Comparison of ENCODE assay signal across 12 mouse cellular contexts in the genomic region with DNA sequence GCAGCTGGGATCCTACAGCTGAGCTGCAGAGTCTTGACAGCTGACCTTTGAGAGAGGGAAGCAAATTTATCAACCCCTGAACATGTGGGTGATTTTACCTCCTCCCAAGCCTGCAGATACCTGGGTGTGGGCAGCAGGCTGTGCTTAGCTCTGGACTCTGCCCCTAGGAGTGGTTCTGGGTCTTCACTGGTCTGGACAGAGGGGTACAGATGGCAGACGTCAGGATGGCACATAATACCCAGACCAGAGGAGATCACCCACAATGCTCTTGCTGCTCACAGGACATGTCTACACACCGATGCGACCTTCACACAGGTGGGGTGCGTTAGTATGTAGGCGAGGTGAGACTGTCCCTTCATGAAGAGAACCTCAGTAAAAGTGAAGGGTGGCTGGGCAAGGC. TPM values are rescaled to one million over a fixed set of nuclear protein-coding genes. Genes with fewer than 3 reads are reported as not detected.
A peak's percentile ranks its signal among the peaks of the same experiment; 100 is the strongest.
DNase-seq lines count a peak whose midpoint lies in the region; ATAC-seq and TF ChIP-seq lines count a peak whose summit lies in the region.
"Had no signal": no experiment of that assay in that cellular context is flagged by ENCODE, and none has a peak within 500 bp of the region (broad histone marks: within the 10 kb centered on the region; RNA-seq: fewer than 3 reads in every experiment).

No protein-coding gene starts in this region.

- H3K4me2 ChIP-seq in forebrain, embryonic 12.5 days = 0 out of 2 replicates have a peak overlapping the region, but pooled peaks have one; percentile 98
- H3K4me2 ChIP-seq in forebrain, embryonic 11.5 days (ENCODE audit: low read depth, low read length, severe bottlenecking) = no peak overlapping the region
- H3K4me2 ChIP-seq in liver, embryonic 12.5 days = 0 out of 2 replicates have a peak overlapping the region, but pooled peaks have one; percentile 99
- H3K4me2 ChIP-seq in liver, postnatal 0 days (ENCODE audit: low read depth, low read length) = no peak overlapping the region
- H3K4me2 ChIP-seq in forebrain, embryonic 14.5 days (ENCODE audit: low read length) = 0 out of 2 replicates have a peak overlapping the region, but pooled peaks have one; percentile 94
- no peak overlapping the region for H3K4me2 ChIP-seq in myocyte (ENCODE audit: low read depth)

- H3ac ChIP-seq in myocyte (ENCODE audit: control insufficient read depth, insufficient read length) = no peak overlapping the region

- no peaks in the 10 kb centered on the region for H3K9me3 ChIP-seq in forebrain, embryonic 12.5 days
- H3K9me3 ChIP-seq in forebrain, embryonic 11.5 days (ENCODE audit: control insufficient read depth, low read length) = no peaks in the 10 kb centered on the region
- H3K9me3 ChIP-seq in liver, embryonic 12.5 days (replicated peaks) = no peaks in the 10 kb centered on the region
- no peaks in the 10 kb centered on the region for H3K9me3 ChIP-seq in liver, postnatal 0 days (ENCODE audit: low read length)
- H3K9me3 ChIP-seq in forebrain, embryonic 14.5 days (replicated peaks; ENCODE audit: control insufficient read depth, low read length) = no peaks in the 10 kb centered on the region

- no peaks in the 10 kb centered on the region for H3K27me3 ChIP-seq in forebrain, embryonic 12.5 days
- H3K27me3 ChIP-seq in forebrain, embryonic 11.5 days (ENCODE audit: control insufficient read depth, insufficient read depth, low read length) = no peaks in the 10 kb centered on the region
- no peaks in the 10 kb centered on the region for H3K27me3 ChIP-seq in liver, embryonic 12.5 days (replicated peaks)
- no peaks in the 10 kb centered on the region for H3K27me3 ChIP-seq in liver, postnatal 0 days (ENCODE audit: insufficient read depth, low read length)
- no peaks in the 10 kb centered on the region for H3K27me3 ChIP-seq in forebrain, embryonic 14.5 days (replicated peaks; ENCODE audit: control insufficient read depth, insufficient read depth, low read length)
- no peaks in the 10 kb centered on the region for H3K27me3 ChIP-seq in myocyte (ENCODE audit: control insufficient read depth, insufficient read depth, insufficient read length)

- no peak for TF ChIP-seq CTCF in liver, postnatal 0 days (IDR thresholded peaks at IDR 0.05; ENCODE audit: low read depth)

- no peak for DNase-seq in forebrain, embryonic 11.5 days (ENCODE audit: low spot score)
- DNase-seq in liver, postnatal 0 days = no peak
- no peak for DNase-seq in forebrain, embryonic 14.5 days (ENCODE audit: low spot score)
- no peak for DNase-seq in cerebellum, adult 8-10 months
- no peak for DNase-seq in layer of hippocampus, postnatal 25 days (ENCODE audit: extremely low spot score in 1 of 2, low spot score in 1 of 2)

- WGBS in forebrain, embryonic 12.5 days = 88% methylated on average over 5 of the region's 5 CpGs
- 87% methylated on average over 5 of the region's 5 CpGs for WGBS in forebrain, embryonic 11.5 days
- WGBS in liver, embryonic 12.5 days (ENCODE audit: insufficient replicate concordance) = 84% methylated on average over 5 of the region's 5 CpGs
- 90% methylated on average over 5 of the region's 5 CpGs for WGBS in liver, postnatal 0 days (ENCODE audit: insufficient replicate concordance)
- 90% methylated on average over 5 of the region's 5 CpGs for WGBS in forebrain, embryonic 14.5 days

- no peak overlapping the region for H3K9ac ChIP-seq in forebrain, embryonic 12.5 days
- no peak overlapping the region; the same call in 1 of the 2 replicates for H3K9ac ChIP-seq in forebrain, embryonic 11.5 days (ENCODE audit: low read length)
- no peak overlapping the region for H3K9ac ChIP-seq in liver, embryonic 12.5 days
- no peak overlapping the region for H3K9ac ChIP-seq in liver, postnatal 0 days (replicated peaks)
- H3K9ac ChIP-seq in forebrain, embryonic 14.5 days (ENCODE audit: low read length) = no peak overlapping the region

- no peak for TF ChIP-seq EP300 in liver, postnatal 0 days (IDR thresholded peaks at IDR 0.05; ENCODE audit: low read depth)

- peaks cover 18% of the 10 kb centered on the region for H3K4me1 ChIP-seq in forebrain, embryonic 12.5 days
- H3K4me1 ChIP-seq in forebrain, embryonic 11.5 days (replicated peaks; ENCODE audit: control insufficient read depth, insufficient read depth, low read length) = peaks cover 8% of the 10 kb centered on the region; the same call in 1 of the 2 replicates
- peaks cover 51% of the 10 kb centered on the region for H3K4me1 ChIP-seq in liver, embryonic 12.5 days
- H3K4me1 ChIP-seq in liver, postnatal 0 days (ENCODE audit: insufficient read depth) = peaks cover 24% of the 10 kb centered on the region
- peaks cover 12% of the 10 kb centered on the region for H3K4me1 ChIP-seq in forebrain, embryonic 14.5 days (ENCODE audit: control insufficient read depth, insufficient read depth, low read length)

- no peak overlapping the region for H3K27ac ChIP-seq in forebrain, embryonic 12.5 days
- H3K27ac ChIP-seq in forebrain, embryonic 11.5 days (ENCODE audit: low read depth, low read length) = no peak overlapping the region
- no peak overlapping the region for H3K27ac ChIP-seq in liver, embryonic 12.5 days
- no peak overlapping the region for H3K27ac ChIP-seq in liver, postnatal 0 days (ENCODE audit: low read depth)
- H3K27ac ChIP-seq in forebrain, embryonic 14.5 days (ENCODE audit: low read depth, low read length) = no peak overlapping the region

- no peak for ATAC-seq in forebrain, embryonic 12.5 days (ENCODE audit: low FRiP score)
- ATAC-seq in forebrain, embryonic 11.5 days (replicated peaks; ENCODE audit: low FRiP score) = no peak
- ATAC-seq in liver, embryonic 12.5 days = no peak
- no peak for ATAC-seq in liver, postnatal 0 days
- ATAC-seq in forebrain, embryonic 14.5 days = no peak
- ATAC-seq: inflammation-experienced regulatory T-cells, adult 6 months had no signal

- 0 out of 2 replicates have a peak, but pooled peaks cover 16% of the 10 kb centered on the region for H3K36me3 ChIP-seq in forebrain, embryonic 12.5 days (replicated peaks)
- no peaks in the 10 kb centered on the region for H3K36me3 ChIP-seq in forebrain, embryonic 11.5 days (ENCODE audit: control insufficient read depth, insufficient read depth, low read length)
- peaks cover 36% of the 10 kb centered on the region for H3K36me3 ChIP-seq in liver, embryonic 12.5 days
- peaks cover 4% of the 10 kb centered on the region for H3K36me3 ChIP-seq in liver, postnatal 0 days (replicated peaks; ENCODE audit: insufficient read depth, low read length)
- H3K36me3 ChIP-seq in forebrain, embryonic 14.5 days (ENCODE audit: control insufficient read depth, insufficient read depth, low read length) = peaks cover 9% of the 10 kb centered on the region; the same call in 1 of the 2 replicates
- H3K36me3 ChIP-seq in myocyte (ENCODE audit: control insufficient read depth, insufficient read depth) = no peaks in the 10 kb centered on the region

- H3K4me3 ChIP-seq in forebrain, embryonic 12.5 days (replicated peaks) = 0 out of 2 replicates have a peak overlapping the region, but pooled peaks have one; percentile 60
- no peak overlapping the region for H3K4me3 ChIP-seq in forebrain, embryonic 11.5 days (ENCODE audit: low read depth, low read length)
- H3K4me3 ChIP-seq in liver, embryonic 12.5 days = no peak overlapping the region
- H3K4me3 ChIP-seq in liver, postnatal 0 days (ENCODE audit: low read depth, low read length) = no peak overlapping the region
- H3K4me3 ChIP-seq in forebrain, embryonic 14.5 days (ENCODE audit: low read depth, low read length) = no peak overlapping the region
- H3K4me3 ChIP-seq in myocyte = peak overlapping the region; percentile 86

- H3K79me2 ChIP-seq in myocyte (ENCODE audit: control insufficient read depth, insufficient read depth) = no peaks in the 10 kb centered on the region

- no peak for TF ChIP-seq POLR2A in myocyte (IDR thresholded peaks at IDR 0.05; ENCODE audit: insufficient read length, low read depth)

RNA-seq across cellular contexts. Expression of a gene that starts 7.3 kb away (rescaled TPM):
- polyA plus RNA-seq in forebrain, embryonic 12.5 days (2016; fragmentation: Nextera tagmentation; extraction: Ambion mirVana) = 30.9 and 33.1 TPM in 2 replicates
- polyA plus RNA-seq in forebrain, embryonic 11.5 days (2014; fragmentation: Nextera tagmentation; extraction: Ambion mirVana) = 32.7 and 34.3 TPM in 2 replicates
- 8.8 and 9.9 TPM in 2 replicates for polyA plus RNA-seq in liver, embryonic 12.5 days (2016; fragmentation: Nextera tagmentation; extraction: Ambion mirVana)
- polyA plus RNA-seq in liver, postnatal 0 days (2015; fragmentation: Nextera tagmentation; extraction: Ambion mirVana) = 8.9 and 10.2 TPM in 2 replicates
- polyA plus RNA-seq in forebrain, embryonic 14.5 days (2014; fragmentation: Nextera tagmentation; extraction: Ambion mirVana) = 38.1 and 45.0 TPM in 2 replicates
- 39.9 TPM for polyA plus RNA-seq in myocyte (2012; fragmentation: generic; extraction: Trizol)
- total RNA-seq in layer of hippocampus, postnatal 25 days (2021) = 100 to 1,000 TPM; 103 to 106 TPM

RNA-seq across cellular contexts. Expression of a gene that starts 7.9 kb away (rescaled TPM):
- 62.4 and 65.3 TPM in 2 replicates for polyA plus RNA-seq in forebrain, embryonic 12.5 days (2016; fragmentation: Nextera tagmentation; extraction: Ambion mirVana)
- polyA plus RNA-seq in forebrain, embryonic 11.5 days (2014; fragmentation: Nextera tagmentation; extraction: Ambion mirVana) = 56.6 and 57.0 TPM in 2 replicates
- 36.4 and 37.6 TPM in 2 replicates for polyA plus RNA-seq in liver, embryonic 12.5 days (2016; fragmentation: Nextera tagmentation; extraction: Ambion mirVana)
- 29.9 and 30.6 TPM in 2 replicates for polyA plus RNA-seq in liver, postnatal 0 days (2015; fragmentation: Nextera tagmentation; extraction: Ambion mirVana)
- polyA plus RNA-seq in forebrain, embryonic 14.5 days (2014; fragmentation: Nextera tagmentation; extraction: Ambion mirVana) = 77.0 and 81.1 TPM in 2 replicates
- polyA plus RNA-seq in myocyte (2012; fragmentation: generic; extraction: Trizol) = 76.1 TPM
- 10 to 100 TPM; 42.7 to 44.5 TPM for total RNA-seq in layer of hippocampus, postnatal 25 days (2021)

RNA-seq across cellular contexts. Expression of a gene that starts 15.2 kb away (rescaled TPM):
- polyA plus RNA-seq in forebrain, embryonic 12.5 days (2016; fragmentation: Nextera tagmentation; extraction: Ambion mirVana) = 0.21 TPM in 1 of 2 replicates, not detected in the other
- polyA plus RNA-seq in forebrain, embryonic 11.5 days (2014; fragmentation: Nextera tagmentation; extraction: Ambion mirVana) = not detected in 2 replicates
- 0.05 TPM in 1 of 2 replicates, not detected in the other for polyA plus RNA-seq in liver, embryonic 12.5 days (2016; fragmentation: Nextera tagmentation; extraction: Ambion mirVana)
- polyA plus RNA-seq in liver, postnatal 0 days (2015; fragmentation: Nextera tagmentation; extraction: Ambion mirVana) = 0.06 and 0.09 TPM in 2 replicates
- polyA plus RNA-seq in forebrain, embryonic 14.5 days (2014; fragmentation: Nextera tagmentation; extraction: Ambion mirVana) = 0.77 and 0.98 TPM in 2 replicates
- 0.12 TPM for polyA plus RNA-seq in myocyte (2012; fragmentation: generic; extraction: Trizol)
- total RNA-seq in layer of hippocampus, postnatal 25 days (2021) = 10 to 100 TPM; 18.4 to 20.2 TPM
- total RNA-seq: granulocyte monocyte progenitor cell, adult 5-6 weeks; liver, adult 2 months; megakaryocyte-erythroid progenitor cell, adult 5-6 weeks had no signal
- polyA plus RNA-seq: inflammation-experienced regulatory T-cells, adult 6 months had no signal

RNA-seq across cellular contexts. Expression of a gene that starts 24.4 kb away (rescaled TPM):
- polyA plus RNA-seq in forebrain, embryonic 12.5 days (2016; fragmentation: Nextera tagmentation; extraction: Ambion mirVana) = 0.27 TPM in 1 of 2 replicates, not detected in the other
- polyA plus RNA-seq in forebrain, embryonic 11.5 days (2014; fragmentation: Nextera tagmentation; extraction: Ambion mirVana) = not detected in 2 replicates
- polyA plus RNA-seq in liver, embryonic 12.5 days (2016; fragmentation: Nextera tagmentation; extraction: Ambion mirVana) = 0.80 and 0.93 TPM in 2 replicates
- polyA plus RNA-seq in liver, postnatal 0 days (2015; fragmentation: Nextera tagmentation; extraction: Ambion mirVana) = 0.81 TPM in 2 replicates
- 0.45 and 1.1 TPM in 2 replicates for polyA plus RNA-seq in forebrain, embryonic 14.5 days (2014; fragmentation: Nextera tagmentation; extraction: Ambion mirVana)
- polyA plus RNA-seq in myocyte (2012; fragmentation: generic; extraction: Trizol) = 0.28 TPM
- total RNA-seq in layer of hippocampus, postnatal 25 days (2021) = 10 to 100 TPM; 11.0 to 12.1 TPM
- total RNA-seq: liver, adult 2 months; megakaryocyte-erythroid progenitor cell, adult 5-6 weeks had no signal
- polyA plus RNA-seq: liver, adult 2 months had no signal

RNA-seq across cellular contexts. Expression of a gene that starts 25.2 kb away (rescaled TPM):
- polyA plus RNA-seq in forebrain, embryonic 12.5 days (2016; fragmentation: Nextera tagmentation; extraction: Ambion mirVana) = 237 and 333 TPM in 2 replicates
- 305 and 329 TPM in 2 replicates for polyA plus RNA-seq in forebrain, embryonic 11.5 days (2014; fragmentation: Nextera tagmentation; extraction: Ambion mirVana)
- 153 and 155 TPM in 2 replicates for polyA plus RNA-seq in liver, embryonic 12.5 days (2016; fragmentation: Nextera tagmentation; extraction: Ambion mirVana)
- 48.3 and 57.2 TPM in 2 replicates for polyA plus RNA-seq in liver, postnatal 0 days (2015; fragmentation: Nextera tagmentation; extraction: Ambion mirVana)
- polyA plus RNA-seq in forebrain, embryonic 14.5 days (2014; fragmentation: Nextera tagmentation; extraction: Ambion mirVana) = 180 and 194 TPM in 2 replicates
- polyA plus RNA-seq in myocyte (2012; fragmentation: generic; extraction: Trizol) = 1,032 TPM
- total RNA-seq in layer of hippocampus, postnatal 25 days (2021) = 10 to 100 TPM; 63.3 to 69.8 TPM

Comparison
In these comparisons a context has a peak if more than half of its experiments do, and no peak if none do; other contexts are left out.
1. H3K4me2 ChIP-seq: peak in forebrain, embryonic 12.5 days (single experiment), liver, embryonic 12.5 days (single experiment) and forebrain, embryonic 14.5 days (single experiment); none in forebrain, embryonic 11.5 days (single experiment), liver, postnatal 0 days (single experiment) and myocyte (single experiment).
2. H3K4me3 ChIP-seq: peak in forebrain, embryonic 12.5 days (single experiment) and myocyte (single experiment); none in forebrain, embryonic 11.5 days (single experiment), liver, embryonic 12.5 days (single experiment), liver, postnatal 0 days (single experiment) and forebrain, embryonic 14.5 days (single experiment).